Mouse (Mus musculus) intestine, embryonic 14.5 days (tissue): ENCODE data around the gene Myof. TPM values are rescaled to one million over a fixed set of nuclear protein-coding genes. Genes with fewer than 3 reads are reported as not detected.
A peak's percentile ranks its signal among the peaks of the same experiment; 100 is the strongest.

Experiments used
- ATAC-seq: fragments of 200-750 bp; cut with Nextera tagmentation; replicated peaks from 2 replicates; pipeline ENCODE4 v1.8.0; 2017; ENCODE audit warnings: low read depth, moderate number of reproducible peaks, moderate TSS enrichment, moderate library complexity; ENCODE audit not compliant: low FRiP score, low TSS enrichment
- DNase-seq: peaks from one replicate; pipeline ENCODE4 v3.0.0-alpha.2; 2018; ENCODE audit warnings: low spot score
- H3K27ac ChIP-seq: fragments of 300-500 bp; sonication (generic); 2 replicates; pipeline ENCODE4 v1.5.1; 2014; ENCODE audit warnings: low read depth, mild to moderate bottlenecking, control low read depth
- H3K27me3 ChIP-seq: fragments of 300-500 bp; sonication (generic); replicated peaks from 2 replicates; pipeline ENCODE4 v1.6.1; 2014; ENCODE audit warnings: low read length, control low read depth; ENCODE audit not compliant: control insufficient read depth, insufficient read depth
- H3K36me3 ChIP-seq: fragments of 300-500 bp; sonication (generic); 2 replicates; pipeline ENCODE4 v1.6.1; 2014; ENCODE audit warnings: low read length, control low read depth; ENCODE audit not compliant: control insufficient read depth, insufficient read depth
- H3K4me1 ChIP-seq: fragments of 300-500 bp; sonication (generic); replicated peaks from 2 replicates; pipeline ENCODE4 v1.6.1; 2014; ENCODE audit warnings: low read length, control low read depth, mixed read lengths; ENCODE audit not compliant: control insufficient read depth, insufficient read depth
- H3K4me2 ChIP-seq: fragments of 300-500 bp; sonication (generic); 2 replicates; pipeline ENCODE4 v1.6.1; 2014; ENCODE audit warnings: low read length
- H3K4me3 ChIP-seq: fragments of 300-500 bp; sonication (generic); 2 replicates; pipeline ENCODE4 v1.5.1; 2014; ENCODE audit warnings: low read depth, low read length, control low read depth, mixed read lengths
- H3K9ac ChIP-seq: fragments of 300-500 bp; sonication (generic); 2 replicates; pipeline ENCODE4 v1.6.1; 2014; ENCODE audit warnings: mild to moderate bottlenecking, low read length
- H3K9me3 ChIP-seq: fragments of 300-500 bp; sonication (generic); 2 replicates; pipeline ENCODE4 v1.6.1; 2016; ENCODE audit warnings: low read length, control low read depth; ENCODE audit not compliant: control insufficient read depth
- WGBS: fragments of 180-500 bp; shearing (Covaris S2); extraction: QIAGEN DNeasy Blood & Tissue Kit; methylation state at CpG from one replicate; pipeline ENCODE4 v1.1.7; 2014; 5-methylcytosine and 5-hydroxymethylcytosine counted together
- polyA plus RNA-seq: library from polyadenylated mRNA; unstranded; fragments of >200 nt; fragmentation: Nextera tagmentation; extraction: Ambion mirVana; gene quantifications from 2 replicates; pipeline ENCODE4 v1.2.1, GENCODE M21; 2014

Gene Myof
- polyA plus RNA-seq, 1 experiment from 2014 or later = 16.7 TPM

DNA sequence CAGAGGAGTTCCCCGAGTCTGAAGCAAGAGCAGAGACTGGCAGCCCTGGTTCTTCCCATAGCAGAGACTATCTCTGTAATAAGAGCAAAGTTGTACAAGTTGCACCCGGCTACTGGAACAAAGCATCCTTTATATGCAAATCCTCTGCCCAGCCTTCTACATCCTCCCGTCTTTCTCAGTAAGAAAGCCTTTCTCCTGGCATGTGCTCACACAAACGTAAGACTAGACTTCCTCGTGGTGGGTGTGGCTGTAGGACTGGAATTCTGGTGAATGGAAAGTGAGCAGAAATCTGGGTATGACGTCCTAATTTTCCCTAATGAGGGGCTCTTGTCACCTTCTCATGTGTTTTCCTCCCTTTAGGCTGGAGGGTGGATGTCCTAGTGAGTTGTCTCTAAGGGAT lies 84.3 kb downstream of the Myof start:
- Histone ChIP-seq H3K4me3 (no peak overlapping the region), H3K4me1 (no peaks in the 10 kb centered on the region), H3K9ac (no peak overlapping the region), H3K36me3 (peaks cover 7% of the 10 kb centered on the region; the same call in 1 of the 2 replicates), H3K9me3 (no peaks in the 10 kb centered on the region), H3K4me2 (no peak overlapping the region), H3K27ac (no peak overlapping the region), H3K27me3 (no peaks in the 10 kb centered on the region)
- no peak for ATAC-seq
- WGBS = 57% methylated on average over 6 of the region's 6 CpGs
- no peak for DNase-seq

DNA sequence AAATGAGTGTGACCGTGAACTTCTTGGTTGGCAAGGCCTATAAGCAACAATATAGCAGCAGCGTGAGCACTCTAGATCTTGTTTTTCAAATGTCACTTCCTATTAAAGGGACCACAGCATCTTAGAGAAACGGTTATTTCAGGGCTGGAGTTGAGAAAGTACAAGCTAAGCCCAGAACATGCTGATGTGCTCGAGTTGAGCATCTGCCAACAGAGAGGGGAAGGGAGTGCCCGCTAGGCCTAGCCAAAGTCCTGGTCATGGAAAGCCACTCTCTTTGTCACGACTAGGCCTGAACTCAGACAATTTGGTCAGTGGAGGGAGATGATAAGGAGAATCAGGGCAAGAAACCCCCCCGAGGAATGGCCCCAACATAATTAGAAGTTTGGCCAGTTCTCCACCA lies 86.1 kb downstream of the Myof start:
- Histone ChIP-seq H3K9me3 (no peaks in the 10 kb centered on the region), H3K36me3 (peaks cover 9% of the 10 kb centered on the region; the same call in 1 of the 2 replicates), H3K4me3 (no peak overlapping the region), H3K4me2 (no peak overlapping the region), H3K27ac (no peak overlapping the region), H3K4me1 (no peaks in the 10 kb centered on the region), H3K9ac (no peak overlapping the region), H3K27me3 (no peaks in the 10 kb centered on the region)
- WGBS = 78% methylated on average over 7 of the region's 7 CpGs
- no peak for ATAC-seq
- no peak for DNase-seq

- ATAC-seq (no peak), DNase-seq (no peak)
- H3K27ac ChIP-seq = no peak overlapping the region
These were observed 87.4 kb downstream of the Myof start for GRCm38 (mm10) chr19:37956006-37956405.

GRCm38 (mm10) chr19:37955425-37956001 lies 87.9 kb downstream of the Myof start:
- no peaks in the 10 kb centered on the region for H3K27me3 ChIP-seq
- DNase-seq = peak; percentile 76
- WGBS = 35% methylated on average over 7 of the region's 7 CpGs

More at GRCm38 (mm10) chr19:37956006-37956405, 87.4 kb downstream of the Myof start:
- Histone ChIP-seq H3K4me3 (no peak overlapping the region), H3K27me3 (no peaks in the 10 kb centered on the region), H3K4me1 (no peaks in the 10 kb centered on the region), H3K9me3 (no peaks in the 10 kb centered on the region), H3K36me3 (peaks cover 10% of the 10 kb centered on the region; the same call in 1 of the 2 replicates), H3K4me2 (no peak overlapping the region), H3K9ac (no peak overlapping the region)
- WGBS = 78% methylated on average over 3 of the region's 3 CpGs

DNA sequence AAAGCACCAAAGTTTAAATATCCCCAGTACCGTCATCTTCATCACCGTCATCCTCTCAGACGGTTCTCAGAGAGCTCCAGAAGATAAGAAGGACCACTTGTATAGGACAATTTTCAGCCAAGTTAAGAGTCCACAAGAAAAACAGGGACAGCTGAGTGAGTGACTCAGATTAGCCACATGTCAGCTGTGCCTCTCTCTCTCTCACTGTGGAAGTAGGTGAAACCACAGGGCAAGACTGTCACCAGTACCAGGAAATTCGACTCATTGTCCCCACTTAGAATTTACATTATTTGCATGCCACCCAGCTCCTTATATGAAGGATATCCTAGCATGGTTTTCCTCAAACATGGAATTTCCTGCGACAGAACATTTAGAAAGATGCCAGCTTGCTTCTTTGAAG lies 88.6 kb downstream of the Myof start:
- no peaks in the 10 kb centered on the region for H3K27me3 ChIP-seq
- no peak overlapping the region for H3K9ac ChIP-seq
- DNase-seq (no peak), ATAC-seq (no peak)
- WGBS = 75% methylated on average over 5 of the region's 5 CpGs
- H3K36me3 ChIP-seq = peaks cover 20% of the 10 kb centered on the region; the same call in 1 of the 2 replicates
- no peaks in the 10 kb centered on the region for H3K4me1 ChIP-seq
- no peak overlapping the region for H3K4me2 ChIP-seq
- no peaks in the 10 kb centered on the region for H3K9me3 ChIP-seq
- H3K4me3 ChIP-seq = no peak overlapping the region
- no peak overlapping the region for H3K27ac ChIP-seq

More at GRCm38 (mm10) chr19:37955425-37956001, 87.9 kb downstream of the Myof start:
- no peak overlapping the region for H3K4me3 ChIP-seq
- H3K9me3 ChIP-seq = no peaks in the 10 kb centered on the region
- H3K4me2 ChIP-seq = no peak overlapping the region
- H3K36me3 ChIP-seq = peaks cover 15% of the 10 kb centered on the region; the same call in 1 of the 2 replicates
- no peak overlapping the region for H3K27ac ChIP-seq
- peak; percentile 80; the same call in 1 of the 2 replicates for ATAC-seq
- H3K9ac ChIP-seq = no peak overlapping the region
- no peaks in the 10 kb centered on the region for H3K4me1 ChIP-seq

DNA sequence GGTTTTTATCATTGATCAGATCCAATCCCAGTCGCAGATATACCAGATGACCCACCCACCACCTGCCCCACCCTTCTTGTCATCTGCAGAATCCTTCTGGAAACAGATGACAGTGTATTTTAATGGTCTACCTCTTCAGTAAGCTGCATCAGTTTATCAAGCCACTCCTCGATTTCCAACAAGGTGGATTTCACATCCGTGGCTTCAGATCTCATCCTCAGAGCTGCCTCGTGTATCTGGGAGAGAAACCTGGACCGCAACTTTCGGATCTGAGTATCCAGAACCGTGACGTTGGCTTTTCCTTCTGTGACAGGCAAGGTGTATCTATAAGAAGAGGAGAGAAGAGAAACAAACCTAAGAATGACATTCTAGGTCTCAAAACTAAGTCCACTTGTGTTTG lies 89.1 kb downstream of the Myof start:
- H3K27me3 ChIP-seq = no peaks in the 10 kb centered on the region
- peaks cover 17% of the 10 kb centered on the region; the same call in 1 of the 2 replicates for H3K36me3 ChIP-seq
- ATAC-seq (no peak), DNase-seq (no peak)
- no peaks in the 10 kb centered on the region for H3K4me1 ChIP-seq
- H3K4me2 ChIP-seq = no peak overlapping the region
- no peak overlapping the region for H3K4me3 ChIP-seq
- WGBS = 86% methylated on average over 8 of the region's 8 CpGs
- no peak overlapping the region for H3K9ac ChIP-seq
- no peaks in the 10 kb centered on the region for H3K9me3 ChIP-seq
- no peak overlapping the region for H3K27ac ChIP-seq

GRCm38 (mm10) chr19:37946696-37947095 lies 96.7 kb downstream of the Myof start:
- Histone ChIP-seq H3K4me2 (no peak overlapping the region), H3K27ac (no peak overlapping the region), H3K4me3 (no peak overlapping the region), H3K4me1 (no peaks in the 10 kb centered on the region), H3K9me3 (no peaks in the 10 kb centered on the region), H3K9ac (no peak overlapping the region), H3K27me3 (no peaks in the 10 kb centered on the region), H3K36me3 (peaks cover 21% of the 10 kb centered on the region; the same call in 1 of the 2 replicates)
- DNase-seq (no peak), ATAC-seq (no peak)
- WGBS = 21% methylated on average over 4 of the region's 4 CpGs

- H3K9ac ChIP-seq = no peak overlapping the region
- DNase-seq = no peak
- no peak for ATAC-seq
- no peaks in the 10 kb centered on the region for H3K27me3 ChIP-seq
- H3K27ac ChIP-seq = no peak overlapping the region
- no peaks in the 10 kb centered on the region for H3K4me1 ChIP-seq
- H3K4me3 ChIP-seq = no peak overlapping the region
- no peak overlapping the region for H3K4me2 ChIP-seq
- 65% methylated on average over 8 of the region's 8 CpGs for WGBS
- no peaks in the 10 kb centered on the region for H3K9me3 ChIP-seq
- peaks cover 26% of the 10 kb centered on the region for H3K36me3 ChIP-seq
These were observed 97.3 kb downstream of the Myof start for GRCm38 (mm10) chr19:37946053-37946452.

GRCm38 (mm10) chr19:37939203-37939602 lies 104.2 kb downstream of the Myof start:
- Histone ChIP-seq H3K9ac (no peak overlapping the region), H3K4me3 (no peak overlapping the region), H3K27me3 (no peaks in the 10 kb centered on the region), H3K36me3 (peaks cover 27% of the 10 kb centered on the region), H3K4me2 (no peak overlapping the region), H3K27ac (no peak overlapping the region), H3K4me1 (no peaks in the 10 kb centered on the region), H3K9me3 (no peaks in the 10 kb centered on the region)
- ATAC-seq (no peak), DNase-seq (no peak)
- WGBS = 88% methylated on average over 10 of the region's 10 CpGs
